Mouse (Mus musculus) embryonic facial prominence, embryonic 12.5 days (tissue): ENCODE data around the gene Mtmr14. TPM values are rescaled to one million over a fixed set of nuclear protein-coding genes. Genes with fewer than 3 reads are reported as not detected.

Experiments
- ATAC-seq: fragments of 200-750 bp; cut with Nextera tagmentation; 2 replicates; pipeline ENCODE4 v1.8.0; 2017; ENCODE audit not compliant: insufficient number of reproducible peaks, insufficient read depth, low FRiP score, low TSS enrichment
- H3K27ac ChIP-seq: fragments of 300-500 bp; sonication (generic); 2 replicates; pipeline ENCODE4 v1.5.1; 2016; ENCODE audit warnings: mild to moderate bottlenecking
- H3K27me3 ChIP-seq: fragments of 300-500 bp; sonication (generic); 2 replicates; pipeline ENCODE4 v1.6.1; 2016; ENCODE audit warnings: mild to moderate bottlenecking, moderate library complexity
- H3K36me3 ChIP-seq: fragments of 300-500 bp; sonication (generic); 2 replicates; pipeline ENCODE4 v1.6.1; 2016; ENCODE audit warnings: mild to moderate bottlenecking
- H3K4me1 ChIP-seq: fragments of 300-500 bp; sonication (generic); 2 replicates; pipeline ENCODE4 v1.6.1; 2016
- H3K4me2 ChIP-seq: fragments of 300-500 bp; sonication (generic); replicated peaks from 2 replicates; pipeline ENCODE4 v1.6.1; 2016; ENCODE audit warnings: mild to moderate bottlenecking, moderate library complexity
- H3K4me3 ChIP-seq: fragments of 300-500 bp; sonication (generic); 2 replicates; pipeline ENCODE4 v1.5.1; 2016; ENCODE audit warnings: mild to moderate bottlenecking
- H3K9ac ChIP-seq: fragments of 300-500 bp; sonication (generic); 2 replicates; pipeline ENCODE4 v1.6.1; 2016; ENCODE audit warnings: mild to moderate bottlenecking, moderate library complexity
- H3K9me3 ChIP-seq: fragments of 300-500 bp; sonication (generic); 2 replicates; pipeline ENCODE4 v1.6.1; 2016; ENCODE audit warnings: mild to moderate bottlenecking, moderate library complexity
- WGBS: fragments of 180-500 bp; shearing (Covaris S2); methylation state at CpG from one replicate; pipeline ENCODE4 v1.1.7; 2016; 5-methylcytosine and 5-hydroxymethylcytosine counted together
- polyA plus RNA-seq: library from polyadenylated mRNA; unstranded; fragments of >200 nt; fragmentation: Nextera tagmentation; extraction: Ambion mirVana; gene quantifications from 2 replicates; pipeline ENCODE4 v1.2.1, GENCODE M21; 2016

Gene Mtmr14
- polyA plus RNA-seq, 1 experiment from 2014 or later = 47.7 TPM

DNA sequence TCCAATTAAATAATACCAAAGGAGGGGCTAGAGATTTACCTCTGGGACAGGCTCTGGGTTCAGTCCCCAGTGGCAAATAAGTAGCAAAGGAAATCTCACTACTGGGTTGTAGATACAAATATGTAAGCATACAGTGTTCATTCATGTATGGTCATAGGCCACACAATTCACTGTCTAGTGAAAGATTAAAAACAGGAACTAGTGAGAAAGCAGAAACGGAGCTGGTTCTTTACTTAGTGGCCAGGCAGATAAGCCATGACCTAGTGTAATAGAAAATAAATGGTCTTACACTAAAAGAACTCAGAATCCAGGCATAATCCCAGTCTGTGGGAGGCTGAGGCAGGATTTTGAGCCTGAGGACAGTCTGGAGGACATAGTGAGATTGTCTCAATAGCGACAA lies 7.9 kb downstream of the Mtmr14 start:
- 87% methylated on average over 2 of the region's 2 CpGs for WGBS
- no peak overlapping the region for H3K27ac ChIP-seq
- H3K36me3 ChIP-seq = peaks cover 34% of the 10 kb centered on the region
- no peaks in the 10 kb centered on the region for H3K27me3 ChIP-seq
- no peaks in the 10 kb centered on the region for H3K9me3 ChIP-seq
- no peaks in the 10 kb centered on the region for H3K4me1 ChIP-seq
- H3K9ac ChIP-seq = no peak overlapping the region
- ATAC-seq = no peak
- H3K4me2 ChIP-seq = no peak overlapping the region
- no peak overlapping the region for H3K4me3 ChIP-seq

GRCm38 (mm10) chr6:113250786-113251185 lies 13.1 kb downstream of the Mtmr14 start:
- no peak overlapping the region for H3K27ac ChIP-seq
- H3K9ac ChIP-seq = no peak overlapping the region

GRCm38 (mm10) chr6:113251921-113252320 lies 14.3 kb downstream of the Mtmr14 start:
- H3K9ac ChIP-seq = no peak overlapping the region
- no peak overlapping the region for H3K4me3 ChIP-seq
- no peak overlapping the region for H3K27ac ChIP-seq
- H3K4me1 ChIP-seq = no peaks in the 10 kb centered on the region
- H3K9me3 ChIP-seq = no peaks in the 10 kb centered on the region
- no peaks in the 10 kb centered on the region for H3K27me3 ChIP-seq
- H3K36me3 ChIP-seq = peaks cover 50% of the 10 kb centered on the region
- H3K4me2 ChIP-seq = no peak overlapping the region
- no peak for ATAC-seq

More at GRCm38 (mm10) chr6:113250786-113251185, 13.1 kb downstream of the Mtmr14 start:
- Histone ChIP-seq H3K27me3 (no peaks in the 10 kb centered on the region), H3K4me1 (no peaks in the 10 kb centered on the region), H3K4me2 (no peak overlapping the region), H3K9me3 (no peaks in the 10 kb centered on the region), H3K4me3 (no peak overlapping the region), H3K36me3 (peaks cover 46% of the 10 kb centered on the region)
- ATAC-seq = no peak
- 89% methylated on average over 5 of the region's 5 CpGs for WGBS

- Histone ChIP-seq H3K36me3 (peaks cover 74% of the 10 kb centered on the region), H3K4me3 (no peak overlapping the region), H3K9ac (no peak overlapping the region), H3K27ac (no peak overlapping the region), H3K4me2 (no peak overlapping the region), H3K4me1 (no peaks in the 10 kb centered on the region), H3K27me3 (no peaks in the 10 kb centered on the region), H3K9me3 (no peaks in the 10 kb centered on the region)
- no peak for ATAC-seq
Observed at GRCm38 (mm10) chr6:113254899-113255298, 17.3 kb downstream of the Mtmr14 start.

DNA sequence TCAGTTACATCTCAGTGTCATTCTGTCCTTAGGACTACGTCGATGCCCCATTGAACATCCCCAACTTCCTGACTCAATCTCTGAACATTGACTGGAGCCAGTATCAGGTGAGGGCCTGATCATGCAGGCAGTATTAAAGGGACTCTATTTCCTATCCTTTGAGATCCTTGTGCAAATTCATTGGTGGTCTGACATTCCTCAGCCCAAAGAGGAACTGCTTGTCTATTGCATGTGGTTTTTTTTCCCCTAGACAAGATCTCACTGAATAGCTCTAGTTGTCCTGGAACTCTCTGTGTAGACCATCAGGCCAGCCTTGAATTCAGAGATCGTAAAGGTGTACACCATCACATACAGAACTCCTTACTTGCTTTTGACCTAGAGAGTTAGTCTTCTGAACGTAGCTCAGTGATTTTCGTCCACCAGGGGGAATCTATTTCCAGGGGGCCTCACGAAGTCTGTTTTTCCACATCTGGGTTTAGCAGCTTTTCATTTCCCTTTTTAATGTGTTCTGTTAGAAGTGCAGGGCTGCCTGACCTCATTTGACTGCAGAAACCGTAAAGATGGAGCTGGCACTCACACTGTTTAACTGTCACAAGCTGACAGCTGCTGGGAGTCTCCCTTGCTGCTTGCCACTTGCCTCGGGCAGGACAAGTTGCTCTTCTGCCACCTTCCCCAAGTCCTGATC lies 23.7 kb downstream of the Mtmr14 start:
- no peaks in the 10 kb centered on the region for H3K27me3 ChIP-seq
- WGBS = 84% methylated on average over 8 of the region's 8 CpGs
- no peak overlapping the region for H3K9ac ChIP-seq
- no peak for ATAC-seq
- no peaks in the 10 kb centered on the region for H3K9me3 ChIP-seq
- no peak overlapping the region for H3K4me2 ChIP-seq
- no peaks in the 10 kb centered on the region for H3K4me1 ChIP-seq
- peaks cover 82% of the 10 kb centered on the region for H3K36me3 ChIP-seq
- no peak overlapping the region for H3K4me3 ChIP-seq
- no peak overlapping the region for H3K27ac ChIP-seq

- H3K36me3 ChIP-seq = peaks cover 84% of the 10 kb centered on the region
Observed at GRCm38 (mm10) chr6:113263531-113263930, 25.9 kb downstream of the Mtmr14 start.

DNA sequence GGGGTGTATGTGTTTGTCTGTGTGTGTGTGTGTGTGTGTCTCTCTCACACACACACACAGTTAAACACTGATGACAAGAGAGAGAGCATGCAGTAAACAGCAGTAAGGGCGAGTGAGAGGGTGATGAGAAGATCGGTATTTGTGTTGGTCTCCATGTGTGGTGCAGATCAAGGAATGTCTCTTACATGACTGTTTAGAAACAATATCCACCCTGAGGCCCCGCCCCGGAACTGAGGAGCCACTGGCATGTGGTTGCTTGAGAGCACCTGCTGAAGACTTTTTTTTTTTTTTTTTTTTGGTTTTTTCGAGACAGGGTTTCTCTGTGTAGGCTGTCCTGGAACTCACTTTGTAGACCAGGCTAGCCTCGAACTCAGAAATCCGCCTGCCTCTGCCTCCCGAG lies 26.8 kb downstream of the Mtmr14 start:
- 93% methylated on average over 8 of the region's 8 CpGs for WGBS
- no peak overlapping the region for H3K27ac ChIP-seq
- H3K4me1 ChIP-seq = no peaks in the 10 kb centered on the region
- no peaks in the 10 kb centered on the region for H3K27me3 ChIP-seq
- H3K4me3 ChIP-seq = no peak overlapping the region
- no peak overlapping the region for H3K4me2 ChIP-seq
- H3K9ac ChIP-seq = no peak overlapping the region
- no peaks in the 10 kb centered on the region for H3K9me3 ChIP-seq
- peaks cover 85% of the 10 kb centered on the region for H3K36me3 ChIP-seq
- ATAC-seq = no peak

More at GRCm38 (mm10) chr6:113263531-113263930, 25.9 kb downstream of the Mtmr14 start:
- Histone ChIP-seq H3K4me2 (no peak overlapping the region), H3K27me3 (no peaks in the 10 kb centered on the region), H3K9me3 (no peaks in the 10 kb centered on the region), H3K4me3 (no peak overlapping the region), H3K9ac (no peak overlapping the region), H3K4me1 (no peaks in the 10 kb centered on the region), H3K27ac (no peak overlapping the region)
- 85% methylated on average over 6 of the region's 6 CpGs for WGBS
- ATAC-seq = no peak

DNA sequence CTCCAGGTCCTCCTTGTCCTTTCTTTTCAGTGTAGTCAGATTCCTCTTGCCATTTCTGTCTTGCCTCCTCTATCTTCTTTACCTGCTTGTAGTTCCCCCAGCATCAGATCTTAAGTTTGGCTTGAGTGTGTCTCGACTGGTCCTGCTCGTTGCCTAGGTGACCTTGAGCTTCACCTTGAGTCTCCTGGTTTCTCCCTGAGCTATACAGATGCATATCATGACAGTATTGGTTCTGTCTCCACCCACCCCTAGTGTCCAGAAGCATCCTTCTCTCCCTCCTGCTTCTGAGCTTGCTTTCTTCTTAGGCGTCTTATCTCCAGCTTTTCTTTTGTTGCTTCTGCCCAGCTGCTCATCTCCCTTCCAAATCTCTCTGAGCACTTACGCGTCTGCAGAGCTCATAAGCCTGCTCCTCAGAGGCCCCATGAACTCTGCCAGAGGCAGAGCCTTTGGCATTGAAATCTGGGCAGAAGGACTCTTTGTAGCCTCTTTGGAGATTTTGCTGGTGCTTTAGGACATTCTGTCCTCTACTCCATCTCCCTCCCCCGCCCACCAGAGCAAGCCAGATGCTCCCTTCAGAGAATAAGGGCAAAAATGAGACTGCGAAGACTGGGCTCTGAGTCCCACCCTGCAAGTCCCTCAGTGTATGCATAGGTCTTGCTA lies 29.5 kb downstream of the Mtmr14 start:
- H3K27me3 ChIP-seq = no peaks in the 10 kb centered on the region
- no peak overlapping the region for H3K9ac ChIP-seq
- H3K27ac ChIP-seq = no peak overlapping the region
- H3K4me3 ChIP-seq = no peak overlapping the region
- peaks cover 87% of the 10 kb centered on the region for H3K36me3 ChIP-seq
- H3K4me2 ChIP-seq = no peak overlapping the region
- no peak for ATAC-seq
- no peaks in the 10 kb centered on the region for H3K4me1 ChIP-seq
- WGBS = 86% methylated on average over 7 of the region's 7 CpGs
- H3K9me3 ChIP-seq = no peaks in the 10 kb centered on the region

GRCm38 (mm10) chr6:113267988-113268387 lies 30.3 kb downstream of the Mtmr14 start:
- Histone ChIP-seq H3K4me3 (no peak overlapping the region), H3K27me3 (no peaks in the 10 kb centered on the region), H3K4me2 (no peak overlapping the region), H3K4me1 (no peaks in the 10 kb centered on the region), H3K36me3 (peaks cover 88% of the 10 kb centered on the region), H3K9me3 (no peaks in the 10 kb centered on the region), H3K9ac (no peak overlapping the region), H3K27ac (no peak overlapping the region)
- ATAC-seq = no peak
- WGBS = 93% methylated on average over 1 of the region's 1 CpGs

DNA sequence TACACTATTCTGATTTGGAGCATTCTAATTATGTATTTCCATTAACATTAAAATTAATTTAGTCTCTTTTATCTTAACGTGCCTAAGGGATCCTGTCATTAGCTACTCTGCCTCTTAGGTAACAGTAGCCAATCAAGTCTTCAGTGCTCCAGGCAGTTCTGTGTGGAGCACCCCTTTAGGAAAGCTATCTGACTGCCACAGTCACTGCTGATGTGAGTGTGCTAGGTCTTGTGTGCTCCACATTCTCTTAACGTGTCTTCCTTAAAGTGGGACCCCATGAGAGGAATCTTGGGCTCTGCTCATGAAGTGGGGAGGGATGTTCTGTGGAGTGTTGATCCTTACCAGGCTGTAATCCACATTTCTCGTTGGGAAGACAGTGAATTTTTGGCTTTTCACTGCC lies 34.7 kb downstream of the Mtmr14 start:
- no peak overlapping the region for H3K9ac ChIP-seq
- H3K27me3 ChIP-seq = no peaks in the 10 kb centered on the region
- H3K4me1 ChIP-seq = no peaks in the 10 kb centered on the region
- peaks cover 81% of the 10 kb centered on the region for H3K36me3 ChIP-seq
- no peak overlapping the region for H3K27ac ChIP-seq
- H3K9me3 ChIP-seq = no peaks in the 10 kb centered on the region
- no peak overlapping the region for H3K4me3 ChIP-seq
- no peak for ATAC-seq
- 85% methylated on average over 3 of the region's 3 CpGs for WGBS
- no peak overlapping the region for H3K4me2 ChIP-seq

DNA sequence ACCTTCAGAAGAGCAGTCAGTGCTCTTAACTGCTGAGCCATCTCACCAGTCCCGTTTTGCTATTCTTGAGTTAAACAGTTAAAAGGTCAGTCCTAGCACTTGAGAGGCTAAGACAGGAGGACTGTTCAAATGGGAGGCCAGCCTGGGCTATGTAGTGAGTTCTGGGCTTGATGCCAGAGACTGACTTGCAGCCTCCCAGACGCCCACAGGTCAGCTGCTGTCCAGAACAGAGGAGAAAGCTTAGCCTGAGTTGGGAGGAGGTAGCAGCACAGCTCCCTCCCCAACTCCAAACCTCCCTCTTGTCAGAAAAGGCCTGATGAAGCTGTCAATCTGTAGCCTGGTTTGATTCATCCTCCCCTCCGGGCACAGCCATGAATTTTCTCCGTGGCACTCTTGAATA lies 39.2 kb downstream of the Mtmr14 start:
- Histone ChIP-seq H3K27ac (no peak overlapping the region), H3K4me3 (no peak overlapping the region), H3K9ac (no peak overlapping the region), H3K9me3 (no peaks in the 10 kb centered on the region), H3K36me3 (peaks cover 51% of the 10 kb centered on the region), H3K4me2 (no peak overlapping the region), H3K27me3 (peaks cover 7% of the 10 kb centered on the region), H3K4me1 (no peaks in the 10 kb centered on the region)
- ATAC-seq = no peak
- WGBS = 65% methylated on average over 4 of the region's 4 CpGs

DNA sequence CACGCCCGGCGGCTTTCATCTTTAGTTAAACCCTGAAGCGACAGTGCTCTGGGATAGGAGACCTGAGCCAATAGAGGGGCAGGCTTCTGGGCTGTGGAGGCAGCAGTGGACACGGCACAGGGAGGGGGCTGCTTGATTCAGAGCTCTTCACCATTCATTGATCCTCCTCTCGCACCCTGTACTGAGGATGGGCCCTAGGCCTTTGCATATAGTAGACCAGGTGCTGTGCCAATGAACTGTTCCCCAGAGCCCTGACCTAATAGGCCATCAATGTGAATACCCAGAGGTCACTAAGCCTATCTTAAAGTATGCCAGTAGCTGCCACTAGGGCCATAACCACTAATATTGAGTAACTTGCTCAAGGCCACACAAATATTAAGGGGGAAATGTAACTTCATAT lies 44.0 kb downstream of the Mtmr14 start:
- ATAC-seq = 0 out of 2 replicates have a peak, but pooled peaks have one; percentile 20
- no peak overlapping the region for H3K4me3 ChIP-seq
- no peak overlapping the region for H3K4me2 ChIP-seq
- peaks cover 7% of the 10 kb centered on the region; the same call in 1 of the 2 replicates for H3K4me1 ChIP-seq
- no peak overlapping the region for H3K27ac ChIP-seq
- 64% methylated on average over 6 of the region's 6 CpGs for WGBS
- H3K9me3 ChIP-seq = no peaks in the 10 kb centered on the region
- H3K36me3 ChIP-seq = peaks cover 19% of the 10 kb centered on the region; the same call in 1 of the 2 replicates
- peaks cover 46% of the 10 kb centered on the region for H3K27me3 ChIP-seq
- H3K9ac ChIP-seq = no peak overlapping the region
